Mouse (Mus musculus) brain, embryonic 18.5 days (tissue): ENCODE measurements around the gene Tspan31.
"Not testable (repeated sequence)": the region's sequence is repeated elsewhere in the genome, so short reads cannot be mapped to it uniquely, and the experiment has no call there.

ENCODE experiments used
- DNase-seq: peaks from one replicate; pipeline ENCODE4 v3.0.0-alpha.2; 2012; ENCODE audit warnings: low read depth, low spot score

Gene Tspan31

DNA sequence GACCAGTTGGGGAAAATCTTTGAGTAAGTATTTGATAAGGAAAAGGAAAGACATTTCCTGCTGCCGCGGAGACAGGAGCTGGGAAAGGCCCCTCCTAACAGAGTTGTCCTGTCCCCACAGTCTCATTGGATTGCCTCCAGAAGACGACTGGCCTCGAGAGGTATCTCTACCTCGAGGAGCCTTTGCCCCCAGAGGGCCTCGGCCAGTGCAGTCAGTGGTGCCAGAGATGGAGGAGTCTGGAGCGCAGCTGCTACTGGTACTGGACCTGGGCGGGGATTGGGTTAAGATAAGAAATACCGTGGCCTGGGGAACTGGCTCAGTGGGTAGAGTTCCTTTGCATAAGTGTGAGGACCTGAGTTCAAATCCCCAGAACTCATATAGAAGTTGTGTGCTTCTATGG is 4.1 kb downstream of the Tspan31 start:
- no peak for DNase-seq

DNA sequence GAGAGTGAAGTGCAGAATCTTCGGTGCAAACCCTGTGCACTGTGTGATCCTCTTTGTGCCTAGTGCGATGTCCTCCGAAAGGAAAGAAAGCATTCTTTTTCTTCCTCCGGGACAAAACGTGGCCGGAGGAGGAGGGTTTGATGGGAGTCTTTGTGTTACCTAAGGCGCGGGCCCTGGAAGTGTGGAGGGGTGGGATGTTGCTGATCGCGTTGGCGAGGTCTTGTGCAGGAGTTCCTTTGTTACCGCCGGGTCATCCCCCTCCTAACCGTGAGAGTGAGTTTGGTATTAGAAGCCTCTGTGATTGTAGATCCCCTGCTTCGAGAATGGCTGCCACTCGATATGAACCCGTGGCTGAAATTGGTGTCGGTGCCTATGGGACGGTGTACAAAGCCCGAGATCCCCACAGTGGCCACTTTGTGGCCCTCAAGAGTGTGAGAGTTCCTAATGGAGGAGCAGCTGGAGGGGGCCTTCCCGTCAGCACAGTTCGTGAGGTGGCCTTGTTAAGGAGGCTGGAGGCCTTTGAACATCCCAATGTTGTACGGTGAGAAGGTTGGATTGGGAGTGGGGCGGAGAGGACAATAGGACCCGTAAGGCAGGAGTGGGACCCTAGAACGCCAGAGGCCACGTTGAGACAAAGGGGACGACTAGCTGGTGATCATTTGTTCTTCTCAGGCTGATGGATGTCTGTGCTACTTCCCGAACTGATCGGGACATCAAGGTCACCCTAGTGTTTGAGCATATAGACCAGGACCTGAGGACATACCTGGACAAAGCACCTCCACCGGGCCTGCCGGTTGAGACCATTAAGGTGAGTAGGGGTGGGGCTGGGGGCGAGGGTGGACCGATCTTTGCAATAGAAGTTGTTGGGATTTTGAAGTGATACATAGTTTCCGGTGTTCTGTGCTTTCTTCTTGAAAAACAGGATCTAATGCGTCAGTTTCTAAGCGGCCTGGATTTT is 5.9 kb downstream of the Tspan31 start:
- DNase-seq = no peak

DNA sequence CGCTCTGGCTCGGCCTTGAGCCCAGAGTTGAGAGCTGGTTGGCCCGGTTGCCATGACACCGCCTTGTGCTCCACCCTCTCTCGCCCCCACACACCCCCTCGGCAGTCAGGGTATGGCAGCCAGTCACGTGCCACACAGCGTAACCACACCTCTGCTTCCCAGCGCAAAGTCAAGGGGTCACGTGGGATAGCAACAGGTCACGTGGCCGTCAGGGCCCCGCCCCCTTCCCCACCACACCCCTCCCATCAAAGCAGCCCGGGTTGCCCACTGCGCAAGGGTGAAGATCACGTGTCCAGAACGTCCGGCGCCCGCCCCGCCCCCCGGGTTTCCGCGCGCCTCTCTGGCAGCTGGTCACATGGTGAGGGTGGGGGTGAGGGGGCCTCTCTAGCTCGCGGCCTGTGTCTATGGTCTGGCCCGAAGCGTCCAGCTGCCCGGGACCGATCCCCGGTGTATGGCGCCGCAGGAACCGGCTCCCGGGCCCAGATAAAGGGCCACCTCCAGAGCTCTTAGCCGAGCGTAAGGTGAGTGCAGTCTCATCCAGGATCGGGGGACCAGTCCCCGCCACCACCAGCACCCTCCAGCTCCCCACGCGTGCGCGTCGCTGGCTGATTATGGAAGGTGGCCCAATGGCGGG is 6.7 kb downstream of the Tspan31 start, which contains the start of gene Cdk4:
Gene Cdk4, plus strand, starts transcription at position 296 of the 634 bp plus-strand sequence.
- DNase-seq = peak; percentile 97

DNA sequence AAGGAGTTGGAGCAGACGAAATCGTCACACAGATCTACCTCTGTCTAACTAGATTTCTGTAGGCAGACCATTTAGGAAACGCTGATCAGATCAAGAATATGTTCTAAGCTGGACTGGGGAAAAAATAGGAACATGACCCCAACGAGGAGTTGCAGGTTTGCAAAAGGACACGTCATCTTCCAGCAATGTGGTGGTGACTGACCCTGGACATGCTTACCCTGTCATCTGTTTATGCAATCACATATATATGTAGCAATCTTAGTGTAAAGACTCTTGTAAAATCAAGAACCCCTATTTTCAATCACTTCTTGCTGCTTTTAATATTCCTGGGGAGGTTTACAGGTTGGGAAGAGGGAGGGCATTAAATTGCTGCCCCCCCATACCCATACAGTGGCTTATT is 7.6 kb downstream of the Tspan31 start:
- no peak for DNase-seq

DNA sequence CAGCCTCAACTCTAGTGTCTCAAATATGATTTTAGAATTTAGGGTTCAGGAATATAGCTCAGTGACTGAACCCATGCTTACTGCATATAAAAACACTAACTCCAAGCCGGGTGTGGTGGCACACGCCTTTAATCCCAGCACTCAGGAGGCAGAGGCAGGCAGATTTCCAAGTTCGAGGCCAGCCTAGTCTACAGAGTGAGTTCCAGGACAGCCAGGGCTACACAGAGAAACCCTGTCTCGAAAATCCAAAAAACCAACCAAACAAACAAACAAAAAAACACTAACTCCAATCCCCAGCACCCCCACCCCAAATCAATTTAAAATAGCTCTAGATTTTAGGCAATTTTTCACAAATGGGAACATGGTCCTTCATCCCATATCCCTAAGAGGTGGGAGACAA is 8.0 kb downstream of the Tspan31 start:
- not testable (repeated sequence) for DNase-seq

DNA sequence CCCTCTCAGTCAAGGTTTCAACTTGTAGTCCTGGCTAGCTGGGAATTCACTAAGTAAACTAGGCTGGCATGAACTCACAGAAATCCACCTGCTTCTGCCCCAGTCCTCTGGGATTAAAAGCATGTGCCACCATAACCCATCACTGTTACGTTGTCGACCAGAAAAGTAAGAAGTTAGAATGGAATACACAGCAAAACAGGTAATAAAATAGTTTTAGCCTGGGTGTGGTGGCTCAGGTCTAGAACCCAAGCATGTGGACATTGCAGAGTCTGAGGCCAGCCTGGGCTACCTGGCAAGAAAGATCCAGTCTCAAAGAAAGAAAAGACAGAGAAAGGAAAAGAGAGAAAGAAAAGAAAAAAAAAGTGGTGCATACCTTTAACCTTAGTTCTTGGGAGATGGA is 8.6 kb downstream of the Tspan31 start:
- no peak for DNase-seq

DNA sequence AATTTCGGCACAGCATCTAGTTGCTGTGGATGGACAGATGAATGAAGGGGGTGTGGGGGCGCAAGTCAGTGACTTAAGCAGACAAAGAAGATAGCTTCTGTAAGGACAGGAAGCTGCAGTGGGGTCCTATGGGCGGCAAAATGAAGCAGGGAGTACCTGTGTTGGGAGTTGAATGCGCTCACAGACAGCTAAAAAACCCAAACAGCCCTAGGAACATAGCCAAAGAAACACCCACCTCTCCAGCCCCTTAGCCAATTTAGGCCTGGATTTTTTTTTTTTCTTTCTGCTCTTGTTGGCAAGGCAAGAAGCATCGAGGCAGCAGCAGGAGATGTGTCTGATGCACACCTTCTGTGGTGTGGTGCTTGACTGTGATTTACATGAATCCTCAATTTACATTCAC is 9.0 kb downstream of the Tspan31 start:
- DNase-seq = no peak

DNA sequence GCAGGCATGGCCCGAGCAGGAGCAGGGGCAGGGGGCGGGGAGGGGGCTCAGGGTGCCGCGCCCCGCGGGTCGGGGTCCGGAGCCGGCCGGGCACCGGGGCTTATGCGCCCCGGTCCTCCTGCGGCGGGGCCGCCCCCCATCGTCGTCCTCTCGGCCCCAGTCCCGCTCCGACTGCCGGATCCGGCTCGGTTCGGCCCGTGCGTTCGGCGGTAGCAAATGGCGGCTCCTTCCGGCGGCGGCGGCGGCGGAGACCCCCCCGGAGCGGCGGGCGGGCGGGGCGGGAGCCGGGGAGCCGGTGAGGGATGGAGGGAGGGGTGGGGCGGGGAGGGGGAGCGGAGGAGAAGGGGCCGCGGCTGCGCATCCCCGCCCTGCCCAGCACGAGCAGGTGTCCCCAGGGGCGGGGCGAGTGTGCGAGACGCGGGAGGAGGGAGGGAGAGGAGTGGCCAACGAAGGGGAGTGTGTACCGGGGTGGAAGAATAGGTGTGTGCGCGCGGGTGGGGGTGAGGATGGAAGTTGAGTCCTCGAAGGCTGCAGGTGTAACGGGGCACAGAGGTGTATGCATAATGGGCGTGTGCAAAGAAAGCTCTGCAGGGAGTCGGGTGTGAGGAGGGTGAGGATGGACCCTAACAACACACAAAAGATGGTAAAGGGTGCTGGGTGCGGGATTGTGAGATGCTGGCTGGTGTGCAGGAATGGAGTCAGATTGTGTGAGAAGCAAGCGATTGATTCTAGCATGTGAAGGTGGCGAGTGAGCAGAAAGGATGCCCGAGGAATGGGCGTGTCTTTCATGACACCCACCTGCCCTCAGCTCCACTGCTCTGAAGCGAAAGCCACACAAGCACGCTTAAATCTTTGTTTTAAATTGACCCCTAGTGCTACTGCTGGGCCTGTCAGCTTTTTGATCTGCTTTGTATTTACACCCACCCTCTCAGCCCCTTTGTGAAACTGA is 9.8 kb downstream of the Tspan31 start, which contains the start of gene March9:
Gene March9, minus strand, starts transcription at position 217 of the 949 bp plus-strand sequence.
- DNase-seq = peak; percentile 86

DNA sequence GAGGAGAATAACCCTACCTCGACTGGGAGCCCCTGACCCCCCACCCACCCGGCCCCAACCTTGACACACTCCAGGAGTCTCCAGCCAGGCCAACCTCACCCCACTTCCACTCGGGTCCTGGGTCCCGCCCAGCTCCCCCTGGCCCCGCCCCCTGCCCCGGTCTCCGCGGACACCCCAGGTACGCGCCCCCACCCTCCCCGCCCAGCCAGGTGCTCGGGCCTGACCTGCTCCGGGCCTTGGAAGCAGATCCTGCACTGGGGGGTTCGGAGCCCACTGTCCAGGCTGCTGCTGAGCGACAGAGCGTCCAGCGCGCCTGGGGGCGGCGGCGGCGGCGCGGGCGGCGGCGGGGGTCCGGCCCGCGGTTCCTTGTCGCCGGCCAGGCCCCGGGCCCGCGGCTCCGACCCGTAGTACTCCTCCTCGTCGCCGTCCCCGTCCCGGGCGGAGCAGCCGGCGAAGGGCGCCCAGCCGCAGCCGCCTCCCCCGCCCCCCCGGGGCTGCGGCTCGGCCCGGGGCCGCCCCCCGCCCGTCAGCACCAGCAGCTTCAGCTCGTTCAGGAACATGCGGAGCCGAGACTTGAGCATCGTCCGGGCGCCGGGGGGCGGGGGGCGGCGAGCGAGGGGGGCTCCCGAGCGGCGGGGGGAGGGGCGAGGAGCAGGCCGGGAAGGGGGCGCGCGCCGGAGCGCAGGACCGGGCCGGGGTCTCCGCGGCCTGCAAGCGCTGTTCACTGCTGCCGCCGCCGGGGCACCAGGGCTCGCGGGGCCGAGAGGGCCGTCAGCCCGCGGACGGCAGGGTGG is 10.7 kb downstream of the Tspan31 start:
- no peak for DNase-seq

DNA sequence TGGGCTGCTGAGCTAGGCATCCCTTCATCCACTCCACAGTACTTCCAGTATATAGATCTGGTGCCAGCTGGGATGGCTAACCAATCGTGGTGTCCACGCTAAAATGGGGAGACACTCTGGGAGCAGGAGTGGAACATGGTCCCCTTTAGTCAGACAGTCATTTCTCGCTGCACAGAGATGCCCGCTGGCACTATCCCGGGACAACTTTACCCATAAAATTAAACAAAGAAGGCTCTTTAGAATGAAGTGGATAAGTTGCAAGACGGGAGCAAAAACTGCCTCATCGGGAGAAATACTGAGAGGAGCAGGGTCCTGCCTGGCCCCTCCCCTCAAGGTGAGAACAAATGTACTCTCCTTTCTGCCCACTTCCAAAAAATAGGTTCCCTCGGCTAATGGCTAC is 11.4 kb downstream of the Tspan31 start:
- DNase-seq = no peak

DNA sequence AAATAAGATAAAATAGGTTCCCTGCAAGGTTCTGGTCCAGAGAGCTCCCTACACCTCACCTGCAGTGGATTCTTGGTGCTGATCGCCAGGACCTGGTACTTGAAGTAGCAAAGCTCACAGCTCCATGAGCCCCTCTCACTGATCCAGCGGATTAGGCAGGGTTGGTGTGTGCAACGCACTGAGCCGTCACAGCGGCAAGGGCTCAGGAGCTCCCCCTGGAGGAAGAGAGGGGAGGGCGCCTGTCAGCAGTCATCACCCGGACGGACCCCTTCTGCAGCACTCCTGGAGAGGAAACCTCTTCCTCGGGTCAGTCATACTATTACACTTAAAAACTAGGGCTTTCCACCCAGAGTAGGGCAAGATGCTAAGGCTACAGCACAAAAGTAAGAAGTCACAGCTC is 11.9 kb downstream of the Tspan31 start:
- DNase-seq = no peak

DNA sequence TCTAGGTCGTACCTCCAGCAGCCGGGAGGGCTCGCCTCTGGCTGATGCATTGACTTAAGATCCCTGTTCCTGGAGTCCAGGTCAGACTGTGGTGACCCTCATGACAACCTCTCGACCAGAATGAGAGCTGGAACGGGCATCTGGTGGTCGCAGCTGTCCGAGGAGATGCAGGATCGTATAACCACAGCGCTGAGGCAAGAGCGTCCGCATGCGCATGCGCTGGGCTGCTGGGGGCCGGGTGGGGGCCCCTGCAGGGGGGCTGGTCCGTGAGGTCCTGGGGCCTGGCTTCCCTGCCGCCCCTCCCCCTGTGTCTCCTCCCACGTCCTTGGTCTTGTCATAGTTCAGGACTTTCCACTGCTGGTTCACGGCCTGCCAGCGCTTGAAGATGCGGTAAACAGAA is 13.6 kb downstream of the Tspan31 start:
- no peak for DNase-seq

DNA sequence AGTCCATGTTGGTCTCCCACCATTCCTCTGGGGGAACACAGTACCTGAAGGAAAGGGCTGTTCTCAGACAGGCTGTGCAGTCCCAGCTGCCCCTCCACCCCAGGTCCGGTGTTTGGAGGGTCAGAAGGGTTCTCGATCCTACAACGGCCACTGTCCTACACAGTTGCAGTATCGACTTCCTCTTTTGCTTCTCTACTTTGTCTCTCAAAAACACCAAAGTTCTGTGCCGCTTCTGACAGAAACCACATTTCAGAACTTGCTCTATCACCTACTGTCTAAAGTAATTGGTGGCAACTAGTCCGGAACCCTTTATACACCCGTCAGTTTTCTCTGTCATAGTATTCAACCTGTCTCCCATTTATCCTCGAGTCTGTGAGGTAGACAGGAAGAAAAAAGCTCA is 14.7 kb downstream of the Tspan31 start:
- DNase-seq = no peak

DNA sequence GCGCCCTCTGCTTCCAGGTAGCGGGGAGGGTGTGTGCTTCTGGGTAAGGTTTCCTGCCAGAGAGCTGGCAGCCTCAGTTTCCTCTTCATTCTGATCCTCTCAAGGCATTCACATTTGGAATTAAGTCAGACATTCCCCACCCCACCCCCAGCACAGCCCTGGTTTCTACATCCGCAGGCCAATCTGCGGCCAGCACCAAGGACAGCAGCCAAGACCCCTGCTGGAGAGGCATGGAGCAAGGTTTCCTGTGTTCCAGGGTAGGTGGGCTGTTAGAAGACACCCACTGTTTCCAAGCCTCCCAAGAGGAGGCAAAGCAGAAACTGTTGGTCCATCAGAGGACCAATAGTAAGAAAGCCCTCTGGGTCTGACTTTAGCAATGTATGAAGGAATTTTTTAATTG is 15.4 kb downstream of the Tspan31 start:
- no peak for DNase-seq

DNA sequence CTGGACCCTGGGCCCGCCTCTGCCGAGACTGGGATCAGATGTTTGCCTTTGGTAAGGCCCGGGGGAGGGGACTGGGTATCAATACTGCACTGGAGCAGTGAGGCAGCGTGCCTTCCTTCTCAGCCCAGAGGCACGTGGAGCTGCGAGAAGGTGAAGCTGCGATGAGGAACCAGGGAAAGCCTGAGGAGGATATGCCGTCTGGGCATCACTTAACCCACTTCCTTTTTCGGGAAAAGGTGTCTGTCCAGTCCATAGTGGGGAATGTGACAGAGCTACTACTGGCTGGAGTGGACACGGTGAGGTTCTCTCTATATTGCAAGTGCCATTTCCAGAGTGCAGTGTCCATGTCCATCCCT is 20.0 kb downstream of the Tspan31 start:
- DNase-seq = no peak

DNA sequence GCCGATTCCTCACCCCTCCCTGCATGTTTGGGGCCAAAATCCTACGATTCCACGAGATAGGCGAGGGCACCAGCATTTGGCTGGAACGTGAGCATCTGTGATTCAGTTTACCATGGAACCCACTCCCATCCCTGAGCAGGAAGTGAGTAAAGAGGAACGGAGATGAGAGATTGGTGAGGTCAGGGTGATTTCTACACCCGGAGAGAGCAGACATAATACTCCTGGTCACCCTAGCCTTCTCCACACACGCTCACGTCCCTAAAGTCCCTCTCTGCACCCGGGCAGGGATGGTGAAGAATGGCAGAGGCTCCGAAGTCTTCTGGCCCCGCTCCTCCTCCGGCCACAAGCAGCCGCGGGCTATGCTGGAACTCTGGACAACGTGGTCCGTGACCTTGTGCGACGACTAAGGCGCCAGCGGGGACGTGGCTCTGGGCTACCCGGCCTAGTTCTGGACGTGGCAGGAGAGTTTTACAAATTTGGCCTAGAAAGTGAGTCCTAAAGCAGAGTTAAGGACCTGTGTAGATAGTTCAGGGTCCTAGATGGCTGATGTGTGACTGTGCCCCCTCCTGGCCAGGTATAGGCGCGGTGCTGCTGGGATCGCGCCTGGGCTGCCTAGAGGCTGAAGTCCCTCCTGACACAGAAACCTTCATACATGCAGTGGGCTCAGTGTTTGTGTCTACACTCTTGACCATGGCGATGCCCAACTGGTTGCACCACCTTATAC is 20.5 kb downstream of the Tspan31 start:
- no peak for DNase-seq

DNA sequence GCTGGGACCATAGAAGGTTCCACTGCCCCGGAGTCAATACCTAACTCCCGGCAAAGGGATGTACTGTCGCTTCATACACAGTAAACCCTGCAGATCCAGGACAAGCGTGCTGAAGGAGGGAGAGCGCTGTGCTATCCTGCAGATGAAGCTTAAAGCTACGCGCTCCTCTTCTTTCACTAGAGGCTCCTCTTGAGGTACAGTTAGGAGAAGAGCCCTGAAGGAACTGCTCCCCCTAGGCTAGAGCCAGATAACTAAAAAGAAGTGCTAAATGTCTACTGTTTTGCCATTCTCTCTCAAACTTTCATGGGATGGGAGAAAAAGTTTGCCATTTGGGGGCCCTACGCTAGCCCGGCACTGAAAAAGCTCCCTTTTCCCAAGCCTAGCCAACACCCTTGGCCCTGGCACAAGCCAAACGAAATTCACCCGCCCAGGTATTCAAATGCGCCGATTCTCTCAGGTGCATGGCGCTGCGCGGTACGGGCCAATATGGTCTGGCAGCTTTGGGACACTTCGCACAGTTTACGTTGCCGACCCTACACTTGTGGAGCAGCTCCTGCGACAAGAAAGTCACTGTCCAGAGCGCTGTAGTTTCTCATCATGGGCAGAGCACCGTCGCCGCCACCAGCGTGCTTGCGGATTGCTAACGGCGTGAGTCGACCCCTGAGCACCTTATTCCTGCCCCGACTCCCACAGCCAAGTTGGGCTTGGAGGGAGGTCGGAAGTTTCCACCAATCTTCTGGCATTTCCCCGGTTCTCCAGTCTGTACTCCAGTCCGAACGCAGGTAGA is 21.3 kb downstream of the Tspan31 start:
- no peak for DNase-seq

DNA sequence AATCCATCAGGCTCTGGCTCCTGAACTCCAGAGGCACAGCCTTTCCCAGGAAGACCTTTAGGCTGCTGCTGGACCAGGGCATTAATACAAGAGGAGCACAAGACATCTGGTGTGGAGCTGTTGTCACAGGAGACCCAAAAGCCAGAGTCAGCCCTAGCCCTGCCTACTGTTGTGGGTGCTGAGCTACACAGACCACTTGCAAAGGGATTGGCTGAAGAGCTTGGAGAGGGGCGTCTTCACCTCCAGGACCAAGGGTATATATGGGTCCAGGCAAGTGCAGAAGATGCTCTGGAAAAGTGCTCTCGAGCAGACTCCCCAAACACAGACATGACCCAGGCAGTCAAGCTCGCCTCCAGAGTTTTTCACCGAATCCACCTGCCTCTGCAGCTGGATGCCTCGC is 22.1 kb downstream of the Tspan31 start, which contains the start of gene Cyp27b1:
Gene Cyp27b1, plus strand, starts transcription at position 297 of the 400 bp plus-strand sequence.
- no peak for DNase-seq

DNA sequence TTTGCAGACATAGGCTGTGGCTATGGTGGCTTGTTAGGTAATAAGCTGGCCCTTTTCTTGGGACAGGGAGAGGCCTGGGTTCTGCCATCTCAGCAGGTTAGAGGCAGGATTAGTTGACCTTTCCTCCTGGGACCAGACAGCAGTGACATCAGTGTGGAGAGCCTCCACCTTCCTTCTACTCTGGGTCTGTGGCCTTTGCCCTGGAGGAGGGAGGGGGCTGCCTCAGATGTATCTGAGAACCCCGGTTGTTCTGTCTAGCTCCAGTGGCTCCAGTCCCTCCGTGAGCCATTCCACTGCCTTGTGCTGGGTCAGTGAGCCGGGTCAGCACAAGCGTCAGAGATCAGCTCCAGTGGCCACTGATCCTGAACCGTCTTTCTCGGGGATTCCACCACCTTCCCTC is 26.9 kb downstream of the Tspan31 start:
- no peak for DNase-seq
